Mouse (Mus musculus): Measurements from ENCODE around the gene Ankle1. TPM values are rescaled to one million over a fixed set of nuclear protein-coding genes. Genes with fewer than 3 reads are reported as not detected.

The Ankle1 gene
- total and polyA plus RNA-seq, 2 experiments from 2014 or later = 1.1 to 2.2 TPM

DNA sequence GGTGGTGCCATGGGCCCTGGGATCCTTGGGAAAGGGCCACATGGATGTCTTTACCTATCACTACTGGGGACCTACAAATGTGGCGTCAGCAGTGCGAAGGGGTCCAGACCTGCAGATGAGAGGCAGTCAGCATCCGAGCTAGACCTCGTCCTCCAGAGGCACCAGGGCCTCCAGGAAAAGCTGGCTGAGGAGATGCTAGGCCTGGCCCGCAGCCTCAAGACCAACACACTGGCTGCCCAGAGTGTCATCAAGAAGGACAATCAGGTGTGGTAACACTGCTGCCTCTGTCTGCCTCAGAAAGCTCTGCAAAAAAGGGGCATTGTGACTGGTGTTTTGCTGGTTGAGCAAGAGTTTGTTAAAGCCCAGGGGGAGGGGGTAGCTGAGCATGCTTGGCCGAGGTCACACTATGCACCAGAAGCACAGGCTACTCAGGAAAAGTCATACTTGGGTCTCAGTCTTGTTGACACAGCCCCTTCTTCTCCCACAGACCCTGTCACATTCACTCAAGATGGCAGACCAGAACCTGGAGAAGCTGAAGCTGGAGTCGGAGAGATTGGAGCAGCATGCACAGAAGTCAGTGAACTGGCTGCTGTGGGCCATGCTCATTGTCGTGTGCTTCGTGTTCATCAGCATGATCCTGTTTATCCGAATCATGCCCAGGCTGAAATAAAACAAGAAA, 36.6 kb upstream of the Ankle1 start:
- Histone ChIP-seq H3K27ac (ENCODE audit: low read depth, low read length) (no peak overlapping the region), H3K4me1 (ENCODE audit: insufficient read depth, low read length) (peaks cover 8% of the 10 kb centered on the region; the same call in 1 of the 2 replicates), H3K36me3 (ENCODE audit: insufficient read depth, low read length) (peaks cover 15% of the 10 kb centered on the region), H3K9me3 (ENCODE audit: low read length) (no peaks in the 10 kb centered on the region), H3K4me2 (ENCODE audit: low read depth, low read length, poor library complexity, severe bottlenecking) (no peak overlapping the region), H3K4me3 (ENCODE audit: low read depth, low read length) (no peak overlapping the region), H3K27me3 (ENCODE audit: insufficient read depth, low read length) (no peaks in the 10 kb centered on the region), H3K9ac (replicated peaks; ENCODE audit: low read length, poor library complexity, severe bottlenecking) (no peak overlapping the region)
- WGBS = 91% methylated on average over 10 of the region's 10 CpGs
- no peak for DNase-seq (ENCODE audit: low spot score)
- no peak for TF ChIP-seq CTCF (IDR thresholded peaks at IDR 0.05)
- no peak for ATAC-seq (ENCODE audit: low FRiP score)

DNA sequence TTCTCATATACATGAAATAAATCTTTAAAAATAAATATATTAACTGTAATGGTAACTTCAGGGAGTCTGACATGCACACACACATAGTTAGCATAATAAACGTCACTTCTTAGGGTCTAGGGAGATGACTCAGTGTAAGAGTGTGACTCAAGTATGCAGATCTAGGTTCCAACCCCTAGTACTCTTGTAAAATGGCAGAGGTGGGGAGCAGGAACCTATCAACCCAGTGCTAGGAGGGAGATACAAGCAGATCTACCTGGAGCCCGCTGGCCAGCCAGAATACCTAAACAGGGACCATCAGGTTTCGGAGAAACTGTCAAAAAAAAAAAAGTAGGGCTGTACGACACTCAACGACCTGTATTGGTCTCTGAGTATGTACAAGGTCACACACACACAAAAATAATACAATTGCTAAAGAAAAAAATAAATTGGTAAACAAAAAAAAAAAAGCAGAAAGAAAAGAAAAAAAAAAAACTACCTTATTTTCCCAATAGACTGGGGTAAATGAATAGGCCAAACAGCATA, 35.0 kb upstream of the Ankle1 start:
- 26% methylated on average over 5 of the region's 5 CpGs for WGBS
- Histone ChIP-seq H3K36me3 (ENCODE audit: insufficient read depth, low read length) (peaks cover 20% of the 10 kb centered on the region), H3K4me2 (ENCODE audit: low read depth, low read length, poor library complexity, severe bottlenecking) (peak overlapping the region; percentile 57), H3K4me1 (ENCODE audit: insufficient read depth, low read length) (peaks cover 8% of the 10 kb centered on the region; the same call in 1 of the 2 replicates), H3K9ac (replicated peaks; ENCODE audit: low read length, poor library complexity, severe bottlenecking) (peak overlapping the region; percentile 55), H3K9me3 (ENCODE audit: low read length) (no peaks in the 10 kb centered on the region), H3K27me3 (ENCODE audit: insufficient read depth, low read length) (no peaks in the 10 kb centered on the region), H3K4me3 (ENCODE audit: low read depth, low read length) (peak overlapping the region; percentile 52), H3K27ac (ENCODE audit: low read depth, low read length) (peak overlapping the region; percentile 71)
- ATAC-seq (ENCODE audit: low FRiP score) (no peak), DNase-seq (ENCODE audit: low spot score) (no peak)
- no peak for TF ChIP-seq CTCF (IDR thresholded peaks at IDR 0.05)

DNA sequence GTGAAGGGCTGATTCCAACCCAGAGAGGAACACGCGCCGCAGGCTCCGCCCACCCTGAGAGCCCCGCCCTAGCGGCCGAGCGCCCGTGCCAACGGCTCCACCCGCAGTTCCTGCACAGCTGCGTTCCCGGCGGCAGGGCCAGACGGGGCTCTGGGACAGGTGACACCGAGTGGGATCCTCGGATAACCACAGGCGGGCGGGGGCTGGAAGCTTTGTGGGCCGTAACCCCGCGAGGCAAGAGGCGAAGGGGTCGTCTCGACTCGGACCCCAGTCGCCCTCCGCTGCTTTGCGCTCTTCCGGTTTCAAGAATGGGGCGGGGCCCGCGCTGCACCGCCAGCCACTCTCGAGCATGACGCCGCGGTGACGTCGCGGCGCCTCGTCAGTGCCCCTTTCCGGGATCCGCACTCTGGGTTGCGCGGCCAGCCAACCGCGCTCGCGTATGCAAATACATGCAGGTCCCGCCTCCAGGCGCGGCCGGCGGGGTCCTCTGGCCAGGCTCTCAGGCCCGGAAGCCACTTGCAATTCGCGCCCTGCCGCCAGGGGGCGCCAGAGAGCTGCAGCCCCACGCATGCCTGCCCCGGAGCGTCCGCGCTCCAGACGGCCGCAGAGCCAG, 34.5 kb upstream of the Ankle1 start, which contains the start of gene Ocel1:
Ocel1 (plus strand) TSS at position 63 of the 613 bp plus-strand sequence.
- H3K4me2 ChIP-seq (ENCODE audit: low read depth, low read length, poor library complexity, severe bottlenecking) = peak within 1 kb of the TSS; percentile 57
- H3K9me3 ChIP-seq (ENCODE audit: low read length) = no peaks in the 10 kb centered on the region
- peaks cover 20% of the 10 kb centered on the region for H3K36me3 ChIP-seq (ENCODE audit: insufficient read depth, low read length)
- H3K27ac ChIP-seq (ENCODE audit: low read depth, low read length) = peak within 1 kb of the TSS; percentile 71
- DNase-seq (ENCODE audit: low spot score) (peak; percentile 98), ATAC-seq (ENCODE audit: low FRiP score) (peak; percentile 84)
- peak within 1 kb of the TSS; percentile 52 for H3K4me3 ChIP-seq (ENCODE audit: low read depth, low read length)
- peak; percentile 89 for TF ChIP-seq CTCF (IDR thresholded peaks at IDR 0.05)
- peak within 1 kb of the TSS; percentile 55 for H3K9ac ChIP-seq (replicated peaks; ENCODE audit: low read length, poor library complexity, severe bottlenecking)
- WGBS = 2% methylated on average over 53 of the region's 68 CpGs
- H3K4me1 ChIP-seq (ENCODE audit: insufficient read depth, low read length) = peaks cover 8% of the 10 kb centered on the region; the same call in 1 of the 2 replicates
- H3K27me3 ChIP-seq (ENCODE audit: insufficient read depth, low read length) = no peaks in the 10 kb centered on the region

DNA sequence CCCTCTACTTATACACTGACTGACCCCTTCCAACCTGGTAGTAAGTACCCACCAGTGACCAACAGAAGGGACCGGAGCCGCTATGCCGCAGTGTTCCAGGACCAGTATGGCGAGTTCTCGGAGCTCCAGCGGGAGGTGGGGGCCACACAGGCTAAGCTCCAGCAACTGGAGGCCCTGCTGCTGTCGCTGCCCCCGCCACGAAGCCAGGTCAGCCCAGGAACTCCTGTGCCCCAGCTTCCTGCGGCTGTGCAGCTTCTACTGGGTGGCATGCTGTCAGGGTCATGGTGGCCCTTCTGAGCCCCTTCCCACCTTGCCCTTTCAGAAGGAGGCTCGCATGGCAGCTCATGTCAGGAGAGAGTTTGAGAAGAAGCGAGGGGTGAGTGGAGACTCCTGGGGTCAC, 33.4 kb upstream of the Ankle1 start:
- 79% methylated on average over 12 of the region's 12 CpGs for WGBS

DNA sequence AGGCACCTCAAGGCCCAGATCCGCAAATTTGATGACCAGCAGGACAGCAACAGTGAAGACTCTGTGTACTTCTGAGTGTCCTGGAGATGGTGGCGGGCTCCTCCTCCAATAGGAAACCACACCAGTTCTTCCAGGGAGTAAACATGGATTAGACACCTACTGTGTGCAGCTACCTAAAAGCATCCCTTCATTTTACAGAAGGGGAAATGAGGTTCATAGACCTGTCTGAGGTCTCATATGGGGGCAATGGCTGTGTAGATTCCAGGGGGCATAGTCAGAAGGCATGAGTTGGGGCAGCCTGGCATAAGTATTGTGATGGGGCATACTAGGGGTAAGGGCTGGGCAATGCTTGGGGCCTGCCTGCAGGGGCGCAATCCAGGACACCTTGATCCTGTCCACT, 32.8 kb upstream of the Ankle1 start:
- Histone ChIP-seq H3K36me3 (ENCODE audit: insufficient read depth, low read length) (peaks cover 20% of the 10 kb centered on the region), H3K4me3 (ENCODE audit: low read depth, low read length) (no peak overlapping the region), H3K9ac (replicated peaks; ENCODE audit: low read length, poor library complexity, severe bottlenecking) (no peak overlapping the region), H3K27me3 (ENCODE audit: insufficient read depth, low read length) (no peaks in the 10 kb centered on the region), H3K4me2 (ENCODE audit: low read depth, low read length, poor library complexity, severe bottlenecking) (no peak overlapping the region), H3K9me3 (ENCODE audit: low read length) (no peaks in the 10 kb centered on the region), H3K27ac (ENCODE audit: low read depth, low read length) (no peak overlapping the region), H3K4me1 (ENCODE audit: insufficient read depth, low read length) (peaks cover 2% of the 10 kb centered on the region; the same call in 1 of the 2 replicates)
- no peak for TF ChIP-seq CTCF (IDR thresholded peaks at IDR 0.05)
- DNase-seq (ENCODE audit: low spot score) (no peak), ATAC-seq (ENCODE audit: low FRiP score) (no peak)
- WGBS = 92% methylated on average over 3 of the region's 3 CpGs

More for the DNA sequence above, 33.4 kb upstream of the Ankle1 start:
- Histone ChIP-seq H3K4me1 (ENCODE audit: insufficient read depth, low read length) (peaks cover 8% of the 10 kb centered on the region; the same call in 1 of the 2 replicates), H3K4me3 (ENCODE audit: low read depth, low read length) (no peak overlapping the region), H3K9ac (replicated peaks; ENCODE audit: low read length, poor library complexity, severe bottlenecking) (no peak overlapping the region), H3K4me2 (ENCODE audit: low read depth, low read length, poor library complexity, severe bottlenecking) (no peak overlapping the region), H3K27me3 (ENCODE audit: insufficient read depth, low read length) (no peaks in the 10 kb centered on the region), H3K9me3 (ENCODE audit: low read length) (no peaks in the 10 kb centered on the region), H3K36me3 (ENCODE audit: insufficient read depth, low read length) (peaks cover 20% of the 10 kb centered on the region), H3K27ac (ENCODE audit: low read depth, low read length) (no peak overlapping the region)
- no peak for TF ChIP-seq CTCF (IDR thresholded peaks at IDR 0.05)
- ATAC-seq (ENCODE audit: low FRiP score) (no peak), DNase-seq (ENCODE audit: low spot score) (no peak)
